ENCODE assay signal across 28 mouse cellular contexts in genomic region chr10:35620853-35621252, GRCm38 (mm10).
"Had no signal": no experiment of that assay in that cellular context is flagged by ENCODE, and none has a peak within 500 bp of the region (broad histone marks: within the 10 kb centered on the region; RNA-seq: fewer than 3 reads in every experiment).

No protein-coding gene starts in this region.

- ATAC-seq: forebrain, embryonic 13.5 days; forebrain, embryonic 14.5 days; forebrain, embryonic 15.5 days; forebrain, embryonic 16.5 days; forebrain, postnatal 0 days had no signal

- H3K27me3 ChIP-seq: embryonic facial prominence, embryonic 12.5 days; embryonic facial prominence, embryonic 13.5 days; embryonic facial prominence, embryonic 15.5 days; forebrain, embryonic 12.5 days; forebrain, embryonic 13.5 days; forebrain, embryonic 15.5 days had no signal

- DNase-seq: cerebellum, adult 2 months; cerebellum, adult 8-10 months; cerebellum, adult 9-10 months; cerebellum, adult 9-11 months; cerebellum, postnatal 10 days; cerebellum, postnatal 14 days; cerebellum, postnatal 25 days; cerebellum, postnatal 36 days; embryo, embryonic 11 days; forebrain, postnatal 0 days; gastrocnemius, adult 2 months; gastrocnemius, postnatal 10 days; gastrocnemius, postnatal 14 days; gastrocnemius, postnatal 25 days; gastrocnemius, postnatal 36 days; heart, adult 11 months; heart, adult 18-20 months had no signal

- H3K9ac ChIP-seq: embryonic facial prominence, embryonic 12.5 days; embryonic facial prominence, embryonic 13.5 days; embryonic facial prominence, embryonic 15.5 days; forebrain, embryonic 12.5 days; forebrain, embryonic 13.5 days; forebrain, embryonic 15.5 days; forebrain, postnatal 0 days had no signal

- H3K4me3 ChIP-seq: embryonic facial prominence, embryonic 10.5 days; embryonic facial prominence, embryonic 12.5 days; embryonic facial prominence, embryonic 13.5 days; embryonic facial prominence, embryonic 15.5 days; erythroblast, embryonic 14.5 days; forebrain, embryonic 10.5 days; forebrain, embryonic 12.5 days; forebrain, embryonic 13.5 days; forebrain, embryonic 15.5 days; gastrocnemius, adult 2 months had no signal

- H3K27ac ChIP-seq: embryonic facial prominence, embryonic 10.5 days; embryonic facial prominence, embryonic 12.5 days; embryonic facial prominence, embryonic 13.5 days; embryonic facial prominence, embryonic 15.5 days; forebrain, embryonic 10.5 days; forebrain, embryonic 12.5 days; forebrain, embryonic 13.5 days; forebrain, embryonic 15.5 days; gastrocnemius, adult 2 months had no signal

- H3K4me2 ChIP-seq: embryonic facial prominence, embryonic 12.5 days; embryonic facial prominence, embryonic 13.5 days; embryonic facial prominence, embryonic 15.5 days; forebrain, embryonic 12.5 days; forebrain, embryonic 13.5 days; forebrain, embryonic 15.5 days had no signal

- H3K9me3 ChIP-seq: embryonic facial prominence, embryonic 13.5 days; embryonic facial prominence, embryonic 15.5 days; forebrain, embryonic 12.5 days; forebrain, embryonic 13.5 days; forebrain, embryonic 15.5 days had no signal

- H3K36me3 ChIP-seq: embryonic facial prominence, embryonic 10.5 days; embryonic facial prominence, embryonic 12.5 days; embryonic facial prominence, embryonic 13.5 days; embryonic facial prominence, embryonic 15.5 days; forebrain, embryonic 10.5 days; forebrain, embryonic 12.5 days; forebrain, embryonic 15.5 days had no signal

- H3K4me1 ChIP-seq: embryonic facial prominence, embryonic 10.5 days; embryonic facial prominence, embryonic 12.5 days; embryonic facial prominence, embryonic 13.5 days; embryonic facial prominence, embryonic 15.5 days; forebrain, embryonic 10.5 days; forebrain, embryonic 12.5 days; forebrain, embryonic 13.5 days; forebrain, embryonic 15.5 days had no signal
